Mouse (Mus musculus) ES-E14 (cell line): Measurements from ENCODE around the gene Dab2ip. TPM values are rescaled to one million over a fixed set of nuclear protein-coding genes. Genes with fewer than 3 reads are reported as not detected.

Experiments used
- DNase-seq: peaks from one replicate; pipeline ENCODE4 v3.0.0-alpha.2; 2013; ENCODE audit warnings: low read depth, low spot score
- H3K27ac ChIP-seq: 2 replicates; pipeline ENCODE4 v1.5.1; 2012; ENCODE audit warnings: low read depth, mild to moderate bottlenecking, low read length, moderate library complexity, mixed read lengths; ENCODE audit not compliant: poor library complexity, insufficient read depth, severe bottlenecking
- H3K36me3 ChIP-seq: 2 replicates; pipeline ENCODE4 v1.6.1; 2012; ENCODE audit warnings: mild to moderate bottlenecking, low read length, moderate library complexity, mixed read lengths; ENCODE audit not compliant: control insufficient read depth, poor library complexity, insufficient read depth, severe bottlenecking
- H3K4me1 ChIP-seq, 2 experiments: fragments of 150-350 bp in 1 of 2; sonication (generic) in 1 of 2; 2 replicates each; pipeline ENCODE4 v1.6.1; 2012; ENCODE audit warnings: low read length in 2 of 2, mild to moderate bottlenecking in 1 of 2, mixed read lengths in 1 of 2; ENCODE audit not compliant: control insufficient read depth in 2 of 2, insufficient read depth in 2 of 2, poor library complexity in 1 of 2
- H3K4me3 ChIP-seq, 2 experiments: fragments of 150-350 bp in 1 of 2; sonication (generic) in 1 of 2; 2 replicates each; pipeline ENCODE4 v1.5.1; 2012; ENCODE audit warnings: low read length in 2 of 2, low read depth in 1 of 2, mild to moderate bottlenecking in 1 of 2, mixed read lengths in 1 of 2; ENCODE audit not compliant: insufficient read depth in 1 of 2, poor library complexity in 1 of 2, severe bottlenecking in 1 of 2
- H3K9ac ChIP-seq: 2 replicates; pipeline ENCODE4 v1.6.1; 2012; ENCODE audit warnings: low read depth, mild to moderate bottlenecking, low read length, mixed read lengths; ENCODE audit not compliant: poor library complexity, insufficient read depth, severe bottlenecking
- H3K9me3 ChIP-seq: fragments of 150-350 bp; sonication (generic); 2 replicates; pipeline ENCODE4 v1.6.1; 2012; ENCODE audit warnings: low read depth, mild to moderate bottlenecking, low read length; ENCODE audit not compliant: control insufficient read depth, insufficient read depth
- CHD2 ChIP-seq: IDR thresholded peaks from 2 replicates; pipeline ENCODE4 v1.6.1; 2014; ENCODE audit warnings: mild to moderate bottlenecking, low read depth, low read length, inconsistent platforms
- HCFC1 ChIP-seq: IDR thresholded peaks from 2 replicates; pipeline ENCODE4 v1.6.1; 2012; ENCODE audit warnings: low read length, inconsistent platforms, borderline replicate concordance; ENCODE audit not compliant: insufficient read depth
- MAFK ChIP-seq: IDR thresholded peaks from 2 replicates; pipeline ENCODE4 v1.6.1; 2014; ENCODE audit warnings: mild to moderate bottlenecking, low read depth, low read length, inconsistent platforms; ENCODE audit not compliant: insufficient read depth
- ZC3H11A ChIP-seq: IDR thresholded peaks from 2 replicates; pipeline ENCODE4 v1.6.1; 2012; ENCODE audit warnings: low read depth, mild to moderate bottlenecking, inconsistent platforms, low read length, borderline replicate concordance
- ZNF384 ChIP-seq: IDR thresholded peaks from 2 replicates; pipeline ENCODE4 v1.6.1; 2012; ENCODE audit warnings: low read depth, low read length, inconsistent platforms
- in situ Hi-C, 2 experiments: fragments of 600-800 bp; cut with MboI; formaldehyde crosslinking; loops; one replicate each; pipeline ENCODE4 v1.15.1; 2025; ENCODE audit warnings: low sequenced_read_pairs in 2 of 2, inconsistent platforms in 1 of 2; ENCODE audit not compliant: unreplicated experiment in 2 of 2
- total RNA-seq: library from RNA; depleted of rRNA; stranded (reverse); fragments of 300-350 nt; gene quantifications from 2 replicates; pipeline ENCODE4 v1.2.3, GENCODE M21; 2012

The Dab2ip gene
- total RNA-seq, 1 experiment = 46.9 TPM

GRCm38 (mm10) chr2:35559551-35559835 lies 1.4 kb downstream of the Dab2ip start:
- Histone ChIP-seq H3K9ac (no peak overlapping the region), H3K9me3 (no peaks in the 10 kb centered on the region), H3K4me3 (no peak overlapping the region), H3K27ac (no peak overlapping the region), H3K4me1 (no peaks in the 10 kb centered on the region), H3K36me3 (no peaks in the 10 kb centered on the region)
- TF ChIP-seq HCFC1 = no peak
- no peak for TF ChIP-seq CHD2
- TF ChIP-seq ZC3H11A = no peak
- no peak for TF ChIP-seq MAFK
- TF ChIP-seq ZNF384 = no peak
- no peak for DNase-seq
- in situ Hi-C loops = no loop called here

GRCm38 (mm10) chr2:35563722-35564121 lies 5.7 kb downstream of the Dab2ip start:
- no peak for TF ChIP-seq HCFC1
- TF ChIP-seq MAFK = no peak
- TF ChIP-seq ZC3H11A = no peak
- TF ChIP-seq CHD2 = no peak
- TF ChIP-seq ZNF384 = no peak
- no peaks in the 10 kb centered on the region for H3K9me3 ChIP-seq
- DNase-seq = no peak
- in situ Hi-C loops = no loop called here
- H3K4me1 ChIP-seq = no peaks in the 10 kb centered on the region
- no peaks in the 10 kb centered on the region for H3K36me3 ChIP-seq
- no peak overlapping the region for H3K4me3 ChIP-seq
- no peak overlapping the region for H3K27ac ChIP-seq
- no peak overlapping the region for H3K9ac ChIP-seq

- no peak overlapping the region for H3K9ac ChIP-seq
- H3K9me3 ChIP-seq = no peaks in the 10 kb centered on the region
- TF ChIP-seq HCFC1 = no peak
- no peak for TF ChIP-seq ZNF384
- TF ChIP-seq ZC3H11A = no peak
- TF ChIP-seq MAFK = no peak
- TF ChIP-seq CHD2 = no peak
- H3K27ac ChIP-seq = no peak overlapping the region
- no peaks in the 10 kb centered on the region for H3K4me1 ChIP-seq
- no peak overlapping the region for H3K4me3 ChIP-seq
- no peak for DNase-seq
- in situ Hi-C loops = no loop called here
- no peaks in the 10 kb centered on the region for H3K36me3 ChIP-seq
These were observed 7.2 kb downstream of the Dab2ip start for GRCm38 (mm10) chr2:35565051-35565836.

- Histone ChIP-seq H3K4me1 (no peaks in the 10 kb centered on the region; a peak in 1 of 4 replicates), H3K4me3 (no peak overlapping the region), H3K36me3 (no peaks in the 10 kb centered on the region), H3K27ac (no peak overlapping the region), H3K9ac (no peak overlapping the region), H3K9me3 (no peaks in the 10 kb centered on the region)
- DNase-seq = no peak
- TF ChIP-seq MAFK = no peak
- TF ChIP-seq ZNF384 = no peak
- TF ChIP-seq CHD2 = no peak
- TF ChIP-seq HCFC1 = no peak
- TF ChIP-seq ZC3H11A = no peak
- in situ Hi-C loops = no loop called here
These were observed 9.1 kb downstream of the Dab2ip start for GRCm38 (mm10) chr2:35566957-35567693.
